Mouse (Mus musculus) ovary, postnatal 10 days (tissue): ENCODE measurements around the gene Mphosph10.
A peak's percentile ranks its signal among the peaks of the same experiment; 100 is the strongest.

Experiments used
- DNase-seq: peaks from one replicate; pipeline ENCODE4 v3.0.0; 2022; ENCODE audit warnings: low spot score

Mphosph10 gene

GRCm38 (mm10) chr7:64349147-64349861 is 42.8 kb downstream of the Mphosph10 start:
- no peak for DNase-seq

GRCm38 (mm10) chr7:64347813-64348212 is 44.3 kb downstream of the Mphosph10 start:
- DNase-seq = no peak

- DNase-seq = no peak
These were observed 59.4 kb downstream of the Mphosph10 start for GRCm38 (mm10) chr7:64332686-64333085.

DNA sequence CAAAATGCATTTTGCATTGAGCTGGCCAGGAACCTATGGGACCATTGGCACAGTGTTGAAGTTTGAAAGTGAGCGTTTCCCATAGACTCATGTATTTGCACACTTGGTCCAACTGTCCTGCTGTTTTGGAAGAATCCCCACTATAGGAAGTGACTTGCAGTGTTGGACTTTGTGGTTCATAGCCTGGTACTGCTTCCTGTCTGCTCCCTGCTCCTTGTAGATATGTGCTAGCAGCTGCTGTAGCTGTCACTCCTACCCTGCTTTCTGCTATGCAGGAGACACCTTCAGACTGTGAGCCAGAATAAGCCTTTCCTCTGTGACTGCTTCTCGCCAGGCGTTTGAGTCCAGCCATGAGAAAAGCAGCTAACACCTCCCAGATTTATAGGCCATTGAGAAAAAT is 60.8 kb downstream of the Mphosph10 start:
- DNase-seq = no peak

- DNase-seq = no peak
These were observed 64.6 kb downstream of the Mphosph10 start for GRCm38 (mm10) chr7:64327486-64327885.

DNA sequence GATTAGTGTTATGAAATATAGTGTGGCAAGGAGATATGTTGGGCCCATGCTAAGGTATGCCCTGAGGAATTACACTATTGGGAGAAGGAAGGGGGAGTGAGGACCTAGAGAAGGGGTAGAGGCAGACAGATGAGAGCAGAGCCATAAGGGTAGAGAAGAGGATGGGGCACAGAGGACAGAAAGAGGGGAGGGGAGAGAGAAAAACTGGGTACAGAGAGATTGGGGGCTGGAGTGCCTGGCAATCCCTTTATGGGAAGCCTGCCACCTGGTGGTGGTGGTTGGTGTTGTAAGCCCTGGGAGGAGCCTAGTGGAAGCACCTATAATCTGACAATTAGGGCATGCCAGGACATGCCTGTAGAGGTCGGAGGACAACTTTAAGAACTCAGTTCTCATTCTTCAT is 65.2 kb downstream of the Mphosph10 start:
- DNase-seq = peak; percentile 60
